Mouse (Mus musculus): Measurements from ENCODE around the gene Gdf7.

Gene Gdf7

GRCm38 (mm10) chr12:8326825-8327674 lies 25.3 kb upstream of the Gdf7 start:
- peak; percentile 89 for DNase-seq

DNA sequence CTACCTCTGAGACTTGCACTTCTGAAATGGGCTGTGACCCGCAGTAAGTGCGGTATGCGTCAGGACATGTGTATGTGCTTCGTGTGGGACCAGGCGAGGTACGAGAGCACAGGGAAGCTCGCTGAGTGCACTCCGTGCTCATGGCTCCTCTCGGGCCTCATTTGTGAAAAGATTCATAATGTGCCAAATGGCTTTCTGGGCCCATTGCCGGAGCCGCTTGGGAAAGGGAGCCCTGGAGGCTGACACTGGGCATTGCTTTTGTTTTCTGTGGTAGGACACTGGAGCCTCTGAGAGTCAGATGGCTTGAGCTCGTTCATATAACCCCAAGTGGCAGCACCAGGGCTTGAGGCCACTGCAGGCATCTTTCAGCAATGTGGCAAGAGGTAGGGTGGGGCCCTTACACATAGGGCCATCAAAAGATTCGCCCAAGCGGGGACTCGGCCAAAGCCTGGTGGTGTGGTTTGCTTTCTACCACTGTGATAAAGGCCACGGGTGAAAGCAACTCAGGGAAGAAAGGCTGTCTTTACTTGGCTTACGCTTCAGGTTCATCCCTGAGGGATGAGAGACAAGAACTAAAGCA lies 24.3 kb upstream of the Gdf7 start:
- peak; percentile 66 for DNase-seq

- no peak for DNase-seq
These were observed 23.6 kb upstream of the Gdf7 start for GRCm38 (mm10) chr12:8325245-8325942.

DNA sequence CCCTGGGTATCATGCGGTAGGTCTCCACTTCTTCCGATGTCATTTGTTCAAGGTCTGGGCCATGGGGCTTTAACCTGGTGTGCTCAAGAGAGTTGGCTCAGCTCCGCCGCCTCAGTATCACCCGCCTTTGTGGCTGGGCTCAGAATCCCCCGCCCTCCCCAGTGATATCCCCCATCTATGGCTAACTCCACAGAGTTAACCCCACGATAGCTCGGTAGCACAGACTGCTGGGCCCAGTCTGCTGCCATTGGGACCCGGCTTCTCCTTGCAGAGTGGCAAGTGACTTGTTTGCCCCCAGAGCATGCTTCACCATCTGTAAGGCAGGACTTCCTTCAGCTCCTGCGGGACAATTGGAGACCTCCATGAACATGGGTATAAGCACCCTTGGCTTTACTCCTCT lies 22.3 kb upstream of the Gdf7 start:
- DNase-seq: no peak

- no peak for DNase-seq
These were observed 19.8 kb upstream of the Gdf7 start for GRCm38 (mm10) chr12:8321506-8321905.

GRCm38 (mm10) chr12:8320084-8320713 lies 18.4 kb upstream of the Gdf7 start:
- peak; percentile 78 for DNase-seq

- no peak for DNase-seq
These were observed 14.8 kb upstream of the Gdf7 start for GRCm38 (mm10) chr12:8316541-8316940.

DNA sequence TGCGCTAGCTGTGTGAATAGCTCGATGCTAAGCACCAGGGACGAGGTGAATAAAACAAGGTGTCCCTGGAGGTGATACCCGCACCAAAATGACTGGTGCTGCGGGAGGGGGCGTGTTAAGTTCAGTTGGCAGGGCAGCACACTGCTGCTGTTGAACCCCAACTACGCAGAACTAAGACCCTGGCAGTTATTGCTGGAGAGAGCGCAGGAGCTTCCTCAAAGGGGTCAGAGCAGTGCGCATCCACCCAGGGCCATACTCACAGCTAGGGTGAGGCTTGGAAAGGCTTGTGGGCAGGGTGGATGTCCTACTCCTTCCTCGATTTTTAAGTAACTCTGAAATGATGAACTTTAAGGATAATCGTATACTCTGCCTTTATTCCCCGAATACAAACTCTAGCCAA lies 12.0 kb upstream of the Gdf7 start:
- no peak for DNase-seq

DNA sequence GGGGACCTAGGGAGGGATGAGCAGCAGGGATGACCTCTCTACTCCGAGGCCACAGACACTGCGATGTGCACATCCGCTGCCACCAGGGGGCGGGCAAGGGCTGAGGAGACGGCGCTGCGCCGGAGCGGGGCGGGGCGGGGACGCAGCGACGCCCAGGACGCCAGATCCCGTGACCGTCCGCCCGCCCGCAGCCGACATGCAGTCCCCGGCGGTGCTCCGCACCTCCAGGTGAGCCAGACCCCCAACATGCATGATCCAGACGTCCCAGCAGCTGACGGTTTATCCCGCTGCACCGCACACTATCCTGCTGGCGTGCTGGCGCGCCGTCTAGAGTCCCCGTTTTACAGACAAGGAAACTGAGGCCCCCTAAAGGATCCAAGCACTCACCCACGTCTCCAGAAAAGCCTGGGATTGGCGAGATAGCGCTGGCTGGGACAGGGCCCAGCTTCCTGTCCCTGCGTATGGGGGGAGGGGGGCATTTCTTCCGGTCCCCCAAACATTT lies 11.6 kb upstream of the Gdf7 start, which contains the start of gene Hs1bp3:
Hs1bp3 (plus strand) TSS at position 163 of the 502 bp plus-strand sequence.
- DNase-seq: peak; percentile 81

DNA sequence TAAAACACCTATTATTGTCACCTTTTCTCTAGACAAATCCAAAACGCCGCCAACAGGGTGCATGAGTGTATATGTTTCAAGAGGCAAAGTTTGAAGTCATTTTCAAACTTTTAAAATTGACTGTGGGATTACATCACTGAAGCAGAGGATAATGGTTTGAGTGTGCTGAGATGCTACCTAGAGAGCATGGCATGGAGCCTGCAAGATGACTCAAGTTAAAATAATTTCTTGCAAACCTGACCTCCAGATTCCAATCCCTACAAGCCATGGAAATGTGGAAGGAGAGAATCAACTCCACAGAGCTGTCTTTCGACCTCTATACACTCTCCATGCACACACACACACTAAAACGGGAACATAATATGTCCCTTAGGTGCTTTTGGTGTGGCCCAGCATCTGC lies 10.5 kb upstream of the Gdf7 start:
- DNase-seq: no peak

- DNase-seq: no peak
These were observed 9.2 kb upstream of the Gdf7 start for GRCm38 (mm10) chr12:8310992-8311391.

DNA sequence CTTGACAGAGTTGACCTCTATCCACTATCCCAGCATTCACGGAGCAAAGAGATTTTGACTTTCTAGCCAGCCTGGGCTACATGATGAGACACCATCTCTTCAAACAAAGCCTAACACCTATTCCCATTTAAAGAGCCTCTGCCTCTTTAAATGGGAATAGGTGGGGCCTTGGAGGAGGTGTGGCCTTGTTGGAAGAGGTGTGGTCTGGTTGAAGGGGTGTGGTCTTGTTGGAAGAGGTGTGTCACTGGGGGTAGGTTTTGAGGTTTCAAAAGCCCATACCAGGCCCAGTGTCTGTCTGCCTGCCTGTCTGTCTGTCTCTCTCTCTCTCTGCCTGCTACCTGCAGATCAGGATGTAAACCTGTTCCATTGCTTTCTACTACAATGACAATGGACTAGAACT lies 5.2 kb upstream of the Gdf7 start:
- no peak for DNase-seq

- DNase-seq: peak; percentile 51
These were observed 4.7 kb upstream of the Gdf7 start for GRCm38 (mm10) chr12:8306432-8306831.

- DNase-seq: no peak
These were observed 3.5 kb upstream of the Gdf7 start for GRCm38 (mm10) chr12:8305258-8305657.

DNA sequence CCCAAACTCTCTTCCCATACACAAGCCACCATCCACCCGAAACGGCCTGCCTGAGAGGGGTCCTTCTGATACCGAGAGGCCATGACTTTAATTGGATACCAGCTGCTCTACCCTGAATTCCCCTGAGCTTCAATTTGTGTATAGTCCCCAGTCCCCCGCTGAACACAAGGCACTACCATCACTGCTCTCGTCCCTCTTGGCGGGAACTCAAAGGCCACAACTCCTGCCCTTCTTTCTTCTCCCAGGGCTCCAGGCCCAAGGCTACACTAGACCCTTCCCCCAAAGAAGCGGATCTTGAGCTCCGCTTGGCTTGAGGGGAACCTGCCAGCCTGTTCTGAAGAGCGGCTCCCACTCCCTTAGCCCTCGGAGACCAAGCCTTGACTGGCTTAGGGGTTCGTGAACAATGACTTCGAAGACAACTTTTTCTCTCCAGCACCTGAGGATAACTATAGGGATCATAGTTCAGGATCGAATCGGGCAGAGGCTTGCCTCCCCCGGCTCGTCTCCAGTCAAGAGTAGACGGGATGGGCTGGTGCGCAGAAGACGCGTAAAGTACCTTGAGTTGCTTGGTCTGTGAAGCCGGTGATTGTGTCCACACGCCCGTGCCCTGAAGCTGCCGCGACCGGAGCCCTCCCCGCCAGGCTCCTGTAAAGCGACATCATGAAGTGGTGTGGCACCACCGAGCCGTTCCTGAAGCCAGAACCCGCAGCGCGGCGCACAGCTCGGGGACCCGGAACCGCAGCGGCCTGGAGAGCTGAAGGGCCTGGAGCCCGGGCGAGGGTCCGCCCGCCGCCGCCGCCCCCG lies 541 bp downstream of the Gdf7 start:
- no peak for DNase-seq

- DNase-seq: no peak
These were observed 1.2 kb downstream of the Gdf7 start for GRCm38 (mm10) chr12:8300521-8300920.

DNA sequence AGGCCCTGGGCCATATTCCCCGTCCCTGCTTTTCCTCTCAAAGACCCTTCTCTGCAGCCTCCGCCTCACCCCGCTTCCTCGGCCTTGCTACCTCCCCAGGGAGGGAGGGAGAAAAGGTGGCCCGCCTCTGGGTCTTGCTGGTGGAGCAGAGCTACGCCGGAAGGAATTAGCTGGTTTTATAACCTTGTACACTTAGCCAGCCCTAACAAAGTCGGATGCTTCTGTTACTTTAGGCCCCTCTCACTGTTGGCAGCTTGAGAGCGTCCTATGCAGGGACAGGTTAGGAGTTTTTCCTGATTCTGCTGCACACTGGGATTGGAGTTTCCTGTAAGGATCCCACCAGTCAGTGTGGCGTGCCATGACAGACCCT lies 1.7 kb downstream of the Gdf7 start:
- no peak for DNase-seq

DNA sequence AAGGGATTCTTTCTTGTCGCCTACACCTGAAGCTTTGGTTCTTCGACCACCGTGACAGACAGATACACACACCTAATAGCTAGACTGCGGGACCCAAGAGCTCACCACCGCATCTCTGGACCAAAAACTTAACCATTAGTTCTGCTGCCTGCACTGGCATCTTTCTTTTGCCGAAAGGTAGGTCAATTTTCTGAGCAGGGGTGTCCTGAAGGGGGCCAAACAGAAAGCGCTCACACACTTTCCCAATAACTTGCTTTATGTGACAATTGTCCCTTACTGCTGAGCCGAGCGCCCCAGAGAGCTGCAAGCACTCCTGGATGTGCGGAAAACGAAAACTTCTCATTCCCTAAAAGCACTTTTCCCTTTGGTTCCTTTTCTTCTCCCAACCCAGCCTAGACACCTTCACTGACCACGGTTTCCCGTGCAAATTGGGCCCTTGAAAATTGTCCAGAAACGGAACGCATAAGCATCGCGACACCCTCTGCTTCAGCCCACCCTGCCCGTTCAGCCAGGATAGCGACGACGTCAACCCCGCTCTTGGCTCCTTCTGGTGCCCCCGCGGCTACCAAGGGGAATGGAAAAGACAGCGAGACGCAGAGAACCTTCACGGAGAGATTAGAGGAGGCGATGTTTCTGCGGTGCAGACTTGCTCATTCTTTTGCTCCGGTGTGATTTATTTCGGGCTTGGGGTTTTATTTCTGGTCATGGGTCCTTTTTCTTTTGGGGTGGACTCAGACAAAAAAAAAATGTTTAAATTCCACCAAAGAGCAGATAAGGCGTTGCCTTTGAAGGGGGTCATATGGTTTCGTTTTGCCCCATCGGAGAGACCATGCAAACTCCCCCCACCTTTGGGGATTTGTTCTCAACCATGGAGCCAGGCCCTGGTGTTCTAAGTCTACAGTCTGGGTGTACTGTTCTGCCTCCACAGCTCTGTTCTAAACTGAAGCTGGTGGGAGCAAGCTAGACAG lies 2.3 kb downstream of the Gdf7 start:
- no peak for DNase-seq

- DNase-seq: no peak
These were observed 3.2 kb downstream of the Gdf7 start for GRCm38 (mm10) chr12:8298361-8299142.

DNA sequence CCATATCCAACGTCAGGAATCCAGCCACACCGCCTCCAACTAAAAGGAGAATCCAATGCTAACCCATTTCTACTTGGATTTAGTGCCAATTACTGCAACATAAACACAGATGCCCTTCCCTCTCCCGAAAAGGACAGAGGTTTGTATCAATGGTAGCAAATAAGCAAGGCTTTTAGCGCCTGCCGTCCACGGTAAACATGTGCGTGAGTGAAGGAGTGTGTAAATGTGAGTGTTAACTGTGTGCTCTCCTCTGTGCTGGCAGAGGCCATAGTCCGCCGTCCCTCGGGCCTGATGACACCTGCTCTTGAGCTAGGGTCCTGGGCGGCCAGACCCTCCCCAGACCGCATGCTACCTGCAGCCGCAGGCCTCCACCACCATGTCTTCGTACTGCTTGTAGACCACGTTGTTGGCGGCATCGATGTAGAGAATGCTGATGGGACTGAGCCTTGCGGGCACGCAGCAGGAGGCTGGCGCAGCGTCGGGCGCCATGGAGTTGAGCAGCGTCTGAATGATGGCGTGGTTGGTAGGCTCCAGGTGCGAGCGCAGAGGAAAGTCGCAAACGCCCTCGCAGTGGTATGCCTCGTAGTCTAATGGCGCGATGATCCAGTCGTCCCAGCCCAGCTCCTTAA lies 4.1 kb downstream of the Gdf7 start:
- DNase-seq: no peak

Measured in cerebellum, adult 11-12 months (tissue).